Mouse (Mus musculus) layer of hippocampus, adult 2 months (tissue): Measurements from ENCODE around the gene Gkn2. TPM values are rescaled to one million over a fixed set of nuclear protein-coding genes. Genes with fewer than 3 reads are reported as not detected.

ENCODE experiments used
- DNase-seq, 2 experiments: peaks; one replicate each; pipeline ENCODE4 v3.0.0; 2022; ENCODE audit warnings: low spot score in 2 of 2
- H3K27ac ChIP-seq: fragments of 200-600 bp; 2 replicates; pipeline ENCODE4 v1.8.1; 2022
- H3K4me3 ChIP-seq: fragments of 200-600 bp; 2 replicates; pipeline ENCODE4 v1.8.1; 2022; ENCODE audit warnings: mild to moderate bottlenecking
- CTCF ChIP-seq: fragments of 200-600 bp; conservative IDR thresholded peaks from 2 replicates; pipeline ENCODE4 v1.8.1; 2022; ENCODE audit warnings: antibody characterized with exemption, mild to moderate bottlenecking, moderate library complexity
- total RNA-seq, 2 experiments: library from RNA; stranded (reverse); gene quantifications; 2 replicates each; pipeline ENCODE4 v1.2.3; 2021

Gkn2 gene
- total RNA-seq, 2 experiments from 2014 or later = not detected

DNA sequence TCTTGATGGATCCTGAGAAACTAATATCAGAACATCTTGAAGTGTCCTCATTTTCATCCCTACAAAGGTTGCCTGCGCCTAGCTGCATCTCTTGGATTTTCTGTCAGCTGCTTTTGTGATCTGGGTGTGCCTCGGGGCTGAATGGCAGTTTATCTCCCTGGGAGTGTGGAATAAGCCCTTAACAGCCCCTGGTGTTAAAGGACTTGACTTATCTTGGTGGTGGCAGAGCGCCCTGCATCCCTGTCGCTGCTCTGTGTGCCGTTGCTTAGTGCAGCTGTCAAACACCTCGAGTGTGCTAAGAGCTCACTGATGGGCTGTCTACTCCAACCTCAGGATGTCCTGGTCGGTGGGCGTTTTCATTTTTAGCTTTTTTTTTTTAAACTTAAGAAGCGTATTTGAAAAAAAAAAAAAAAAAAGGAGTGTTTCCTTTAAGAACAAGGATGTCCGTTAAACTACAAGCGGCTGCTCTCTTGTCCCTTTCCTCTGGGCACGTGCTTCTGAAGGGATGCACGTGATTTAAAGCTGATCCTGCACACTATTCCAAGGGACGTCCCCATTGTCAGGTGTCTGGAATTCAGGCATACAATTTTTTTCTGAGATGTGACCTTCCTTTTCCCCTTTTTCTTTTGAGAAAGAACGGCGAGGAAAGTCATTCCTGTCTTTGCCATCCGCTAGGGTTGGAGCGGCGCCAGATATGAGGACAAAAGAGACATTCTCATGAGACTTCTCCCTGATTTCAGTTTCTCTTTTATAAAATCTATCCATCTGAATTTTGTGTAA is 51.1 kb downstream of the Gkn2 start:
- peak; percentile 32 for TF ChIP-seq CTCF
- no peak overlapping the region for H3K27ac ChIP-seq
- peak in 1 of 2 experiments; percentile 19 for DNase-seq
- peak overlapping the region; percentile 42 for H3K4me3 ChIP-seq

GRCm38 (mm10) chr6:87426954-87427353 is 53.8 kb downstream of the Gkn2 start:
- no peak for DNase-seq
- TF ChIP-seq CTCF = no peak
- H3K4me3 ChIP-seq = no peak overlapping the region
- no peak overlapping the region for H3K27ac ChIP-seq

DNA sequence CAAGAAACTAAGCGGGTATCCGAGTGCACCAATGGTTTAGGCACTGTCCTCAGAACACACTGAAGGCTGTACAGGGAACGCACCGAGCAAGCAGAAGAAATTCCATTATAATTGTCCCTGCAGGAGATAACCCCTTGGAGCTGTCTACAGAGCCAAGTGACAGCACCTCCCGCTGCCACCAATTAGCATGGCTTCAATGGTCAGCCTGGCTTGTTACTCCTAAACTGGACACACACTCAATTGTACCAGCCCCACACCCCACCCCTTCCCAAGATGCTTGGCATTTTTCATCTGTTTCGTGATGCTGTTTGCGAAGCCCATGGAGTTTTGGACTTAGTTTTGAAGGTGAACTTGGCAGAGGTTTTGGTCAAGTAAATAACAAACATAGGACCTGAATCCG is 54.5 kb downstream of the Gkn2 start:
- no peak for DNase-seq
- H3K27ac ChIP-seq = no peak overlapping the region
- H3K4me3 ChIP-seq = no peak overlapping the region
- no peak for TF ChIP-seq CTCF

DNA sequence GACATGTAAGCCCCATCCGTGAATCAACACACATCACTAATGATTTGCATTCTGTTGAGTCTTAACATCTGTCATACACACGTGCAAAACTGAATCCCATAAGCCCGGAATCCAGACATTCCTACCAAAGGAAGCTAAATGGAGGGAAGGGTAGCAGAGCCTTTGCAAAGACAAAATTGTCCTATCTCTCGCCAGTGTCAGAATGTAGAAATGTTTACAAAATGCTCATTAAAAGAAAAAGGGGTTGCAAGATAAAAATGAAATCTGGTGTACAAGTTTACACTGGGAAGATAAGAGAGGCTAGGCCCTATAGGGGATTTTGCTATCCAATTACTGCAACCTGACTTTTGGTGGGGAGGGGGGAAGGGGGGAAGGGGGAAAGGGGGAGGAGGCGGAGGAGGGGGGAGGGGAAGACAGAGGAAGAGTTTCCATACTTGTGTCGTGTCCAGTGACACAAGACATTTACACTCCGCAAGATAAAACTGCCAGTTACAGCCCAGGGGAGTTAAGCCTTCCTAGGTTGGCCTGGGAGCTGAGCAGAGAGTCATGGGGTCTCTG is 55.4 kb downstream of the Gkn2 start, which contains the start of gene Bmp10:
TSS of gene Bmp10 (plus strand) at position 508 of the 558 bp plus-strand sequence.
- Histone ChIP-seq H3K27ac (no peak within 1 kb of the TSS), H3K4me3 (no peak within 1 kb of the TSS)
- no peak for DNase-seq
- no peak for TF ChIP-seq CTCF

Other genes starting within 250 kb of the Gkn2 start
- gene Antxr1, start 37.5 kb upstream of the Gkn2 start, total RNA-seq = 10 to 100 TPM in 1 of 2 experiments, 1 to 10 TPM in 1; 9.7 to 10.7 TPM
- not detected for gene Gkn1, start 22.4 kb upstream of the Gkn2 start, total RNA-seq
- gene Gkn3, start 15.6 kb downstream of the Gkn2 start, total RNA-seq = 1 to 10 TPM; 2.0 to 3.6 TPM
- gene Bmp10, start 55.6 kb downstream of the Gkn2 start, total RNA-seq = not detected
- gene Arhgap25, start 159.9 kb downstream of the Gkn2 start, total RNA-seq = 1 to 10 TPM; 2.5 to 2.9 TPM
- under 1 TPM; 0.08 to 0.17 TPM for gene Prokr1, start 217.4 kb downstream of the Gkn2 start, total RNA-seq